Mouse (Mus musculus) C2C12 (cell line): ENCODE results near the gene Rnf222.

Experiments
- CEBPB ChIP-seq: IDR thresholded peaks from one replicate; pipeline ENCODE4 v1.6.1; 2011; ENCODE audit warnings: low read depth, mild to moderate bottlenecking, control low read depth, moderate library complexity
- CTCF ChIP-seq: IDR thresholded peaks from one replicate; pipeline ENCODE4 v1.5.1; 2011; ENCODE audit not compliant: control insufficient read depth, insufficient read depth, insufficient read length
- FOSL1 ChIP-seq: IDR thresholded peaks from one replicate; pipeline ENCODE4 v1.8.0; 2011; ENCODE audit warnings: mild to moderate bottlenecking, low read length; ENCODE audit not compliant: poor library complexity, insufficient read depth, severe bottlenecking
- MAX ChIP-seq: IDR thresholded peaks from one replicate; pipeline ENCODE4 v1.6.1; 2011; ENCODE audit warnings: mild to moderate bottlenecking, control low read depth
- MYOG ChIP-seq: IDR thresholded peaks from one replicate; pipeline ENCODE4 v1.6.1; 2011; ENCODE audit not compliant: control insufficient read depth, insufficient read length; ENCODE audit errors: extremely low read depth
- USF1 ChIP-seq: IDR thresholded peaks from one replicate; pipeline ENCODE4 v1.6.1; 2011; ENCODE audit warnings: low read depth, mild to moderate bottlenecking, control low read depth, moderate library complexity

DNA sequence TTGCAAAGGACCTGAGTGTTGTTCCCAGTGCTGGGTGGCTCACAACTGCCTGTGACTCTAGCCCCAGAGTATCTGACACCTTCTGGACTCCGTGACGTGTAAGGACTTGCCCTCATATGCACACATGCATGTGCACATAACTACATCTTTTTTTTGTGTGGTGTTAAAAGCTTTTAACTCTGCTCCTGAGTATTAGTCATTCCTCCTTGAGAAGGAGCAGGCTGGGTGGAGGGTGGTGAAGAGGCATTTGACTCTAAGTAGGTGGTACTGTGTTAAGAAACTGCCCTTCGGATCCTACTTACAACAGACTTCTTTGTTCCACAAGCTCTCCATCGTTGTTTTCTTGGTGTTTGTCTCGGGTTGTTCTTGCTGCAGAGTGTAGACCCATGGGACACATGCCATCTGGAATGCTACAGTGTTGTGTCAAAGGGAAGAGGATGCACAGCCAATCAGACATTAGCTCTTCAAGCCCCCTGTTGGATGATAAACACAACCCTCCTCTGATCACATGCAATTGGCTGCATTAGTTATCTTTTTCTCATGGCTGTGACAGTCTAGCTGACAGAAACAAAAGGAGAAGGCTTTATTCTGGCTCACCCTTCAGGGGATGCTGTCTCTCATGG is 45.6 kb downstream of the Rnf222 start:
- TF ChIP-seq CTCF (no peak), MAX (no peak), CEBPB (no peak), USF1 (no peak), MYOG (no peak), FOSL1 (no peak)
